Mouse (Mus musculus) forebrain, embryonic 16.5 days (tissue): Measurements from ENCODE around the gene Patl1. TPM values are rescaled to one million over a fixed set of nuclear protein-coding genes. Genes with fewer than 3 reads are reported as not detected.
"Not testable (repeated sequence)": the region's sequence is repeated elsewhere in the genome, so short reads cannot be mapped to it uniquely, and the experiment has no call there.

Experiments used
- ATAC-seq: fragments of 200-750 bp; cut with Nextera tagmentation; 2 replicates; pipeline ENCODE4 v1.8.0; 2017; ENCODE audit warnings: mild to moderate bottlenecking, moderate library complexity
- H3K27ac ChIP-seq: fragments of 300-500 bp; sonication (generic); 2 replicates; pipeline ENCODE4 v1.5.1; 2014; ENCODE audit warnings: low read length, control low read depth
- H3K27me3 ChIP-seq: fragments of 300-500 bp; sonication (generic); replicated peaks from 2 replicates; pipeline ENCODE4 v1.6.1; 2014; ENCODE audit warnings: low read length; ENCODE audit not compliant: control insufficient read depth, insufficient read depth
- H3K36me3 ChIP-seq: fragments of 300-500 bp; sonication (generic); 2 replicates; pipeline ENCODE4 v1.6.1; 2014; ENCODE audit not compliant: control insufficient read depth, insufficient read depth
- H3K4me1 ChIP-seq: fragments of 300-500 bp; sonication (generic); replicated peaks from 2 replicates; pipeline ENCODE4 v1.6.1; 2014; ENCODE audit warnings: low read length; ENCODE audit not compliant: control insufficient read depth, insufficient read depth
- H3K4me2 ChIP-seq: fragments of 300-500 bp; sonication (generic); 2 replicates; pipeline ENCODE4 v1.6.1; 2014; ENCODE audit warnings: mild to moderate bottlenecking, low read length, control low read depth
- H3K4me3 ChIP-seq: fragments of 300-500 bp; sonication (generic); replicated peaks from 2 replicates; pipeline ENCODE4 v1.5.1; 2014; ENCODE audit warnings: mild to moderate bottlenecking, low read length, control low read depth
- H3K9ac ChIP-seq: fragments of 300-500 bp; sonication (generic); replicated peaks from 2 replicates; pipeline ENCODE4 v1.6.1; 2014; ENCODE audit warnings: low read depth, low read length, control low read depth
- H3K9me3 ChIP-seq: fragments of 300-500 bp; sonication (generic); 2 replicates; pipeline ENCODE4 v1.6.1; 2016; ENCODE audit warnings: low read length; ENCODE audit not compliant: control insufficient read depth
- WGBS: fragments of 180-500 bp; shearing (Covaris S2); extraction: QIAGEN DNeasy Blood & Tissue Kit; methylation state at CpG from one replicate; pipeline ENCODE4 v1.1.7; 2014; 5-methylcytosine and 5-hydroxymethylcytosine counted together
- polyA plus RNA-seq: library from polyadenylated mRNA; unstranded; fragments of >200 nt; fragmentation: Nextera tagmentation; extraction: Ambion mirVana; gene quantifications from 2 replicates; pipeline ENCODE4 v1.2.1, GENCODE M21; 2015

The Patl1 gene
- polyA plus RNA-seq, 1 experiment from 2014 or later = 20.2 TPM

GRCm38 (mm10) chr19:11922068-11922467, 9.9 kb downstream of the Patl1 start:
- peaks cover 41% of the 10 kb centered on the region for H3K36me3 ChIP-seq
- 93% methylated on average over 1 of the region's 1 CpGs for WGBS

GRCm38 (mm10) chr19:11922515-11922914, 10.3 kb downstream of the Patl1 start:
- H3K9ac ChIP-seq, H3K27ac ChIP-seq, H3K27me3 ChIP-seq, H3K4me1 ChIP-seq, H3K4me3 ChIP-seq, H3K4me2 ChIP-seq, H3K9me3 ChIP-seq, ATAC-seq: not testable (repeated sequence)
- peaks cover 41% of the 10 kb centered on the region for H3K36me3 ChIP-seq
- 100% methylated on average over 2 of the region's 2 CpGs for WGBS

More at GRCm38 (mm10) chr19:11922068-11922467, 9.9 kb downstream of the Patl1 start:
- no peak for ATAC-seq
- H3K27ac ChIP-seq = no peak overlapping the region
- no peaks in the 10 kb centered on the region for H3K9me3 ChIP-seq
- no peak overlapping the region for H3K9ac ChIP-seq
- H3K4me3 ChIP-seq = no peak overlapping the region
- no peak overlapping the region for H3K4me2 ChIP-seq
- no peaks in the 10 kb centered on the region for H3K27me3 ChIP-seq
- H3K4me1 ChIP-seq = no peaks in the 10 kb centered on the region

- H3K4me1 ChIP-seq = no peaks in the 10 kb centered on the region
- H3K27ac ChIP-seq = no peak overlapping the region
- no peaks in the 10 kb centered on the region for H3K27me3 ChIP-seq
- no peak overlapping the region for H3K9ac ChIP-seq
- no peak overlapping the region for H3K4me2 ChIP-seq
- 98% methylated on average over 2 of the region's 2 CpGs for WGBS
- no peak overlapping the region for H3K4me3 ChIP-seq
- no peak for ATAC-seq
- peaks cover 38% of the 10 kb centered on the region for H3K36me3 ChIP-seq
- no peaks in the 10 kb centered on the region for H3K9me3 ChIP-seq
Observed at GRCm38 (mm10) chr19:11926380-11926779, 14.2 kb downstream of the Patl1 start.

GRCm38 (mm10) chr19:11928025-11928748, 16.0 kb downstream of the Patl1 start:
- Histone ChIP-seq H3K4me2 (no peak overlapping the region), H3K27me3 (no peaks in the 10 kb centered on the region), H3K4me1 (no peaks in the 10 kb centered on the region), H3K36me3 (peaks cover 42% of the 10 kb centered on the region), H3K4me3 (no peak overlapping the region), H3K27ac (no peak overlapping the region), H3K9ac (no peak overlapping the region), H3K9me3 (no peaks in the 10 kb centered on the region)
- WGBS = 99% methylated on average over 4 of the region's 4 CpGs
- no peak for ATAC-seq

- not testable (repeated sequence) for H3K27me3 ChIP-seq, H3K4me1 ChIP-seq, H3K4me2 ChIP-seq, H3K27ac ChIP-seq, H3K9me3 ChIP-seq, ATAC-seq, H3K9ac ChIP-seq, H3K4me3 ChIP-seq
- 95% methylated on average over 9 of the region's 9 CpGs for WGBS
- H3K36me3 ChIP-seq = peaks cover 22% of the 10 kb centered on the region
Observed at GRCm38 (mm10) chr19:11946460-11946859, 34.3 kb downstream of the Patl1 start.

GRCm38 (mm10) chr19:11949878-11950277, 37.7 kb downstream of the Patl1 start:
- H3K27me3 ChIP-seq = no peaks in the 10 kb centered on the region
- H3K9me3 ChIP-seq = no peaks in the 10 kb centered on the region
- ATAC-seq = no peak
- no peak overlapping the region for H3K4me3 ChIP-seq
- no peak overlapping the region for H3K9ac ChIP-seq
- H3K36me3 ChIP-seq = peaks cover 10% of the 10 kb centered on the region
- H3K4me2 ChIP-seq = no peak overlapping the region
- WGBS = 70% methylated on average over 1 of the region's 1 CpGs
- H3K27ac ChIP-seq = no peak overlapping the region
- no peaks in the 10 kb centered on the region for H3K4me1 ChIP-seq

- H3K4me2 ChIP-seq = no peak overlapping the region
- no peaks in the 10 kb centered on the region for H3K27me3 ChIP-seq
- H3K9ac ChIP-seq = no peak overlapping the region
- H3K9me3 ChIP-seq = no peaks in the 10 kb centered on the region
- no peak for ATAC-seq
- peaks cover 2% of the 10 kb centered on the region for H3K36me3 ChIP-seq
- H3K27ac ChIP-seq = no peak overlapping the region
- H3K4me1 ChIP-seq = no peaks in the 10 kb centered on the region
- whole genome bisulfite sequencing = 79% methylated on average over 7 of the region's 7 CpGs
- H3K4me3 ChIP-seq = no peak overlapping the region
Observed at GRCm38 (mm10) chr19:11950747-11951146, 38.5 kb downstream of the Patl1 start.

- no peak for ATAC-seq
Observed at GRCm38 (mm10) chr19:11954206-11954605, 42.0 kb downstream of the Patl1 start.

GRCm38 (mm10) chr19:11956636-11957035, 44.4 kb downstream of the Patl1 start:
- H3K4me1 ChIP-seq = no peaks in the 10 kb centered on the region
- no peak overlapping the region for H3K4me3 ChIP-seq
- H3K9me3 ChIP-seq = no peaks in the 10 kb centered on the region
- no peak overlapping the region for H3K4me2 ChIP-seq
- WGBS = 96% methylated on average over 5 of the region's 5 CpGs
- no peaks in the 10 kb centered on the region for H3K36me3 ChIP-seq
- ATAC-seq = no peak
- no peak overlapping the region for H3K9ac ChIP-seq
- no peaks in the 10 kb centered on the region for H3K27me3 ChIP-seq
- no peak overlapping the region for H3K27ac ChIP-seq

More at GRCm38 (mm10) chr19:11954206-11954605, 42.0 kb downstream of the Patl1 start:
- H3K9me3 ChIP-seq = no peaks in the 10 kb centered on the region
- no peak overlapping the region for H3K4me3 ChIP-seq
- no peaks in the 10 kb centered on the region for H3K27me3 ChIP-seq
- H3K4me1 ChIP-seq = no peaks in the 10 kb centered on the region
- no peak overlapping the region for H3K27ac ChIP-seq
- H3K36me3 ChIP-seq = no peaks in the 10 kb centered on the region
- no peak overlapping the region for H3K9ac ChIP-seq
- no peak overlapping the region for H3K4me2 ChIP-seq
- 51% methylated on average over 6 of the region's 6 CpGs for WGBS

- H3K4me1 ChIP-seq = no peaks in the 10 kb centered on the region
- no peaks in the 10 kb centered on the region for H3K27me3 ChIP-seq
- H3K4me3 ChIP-seq = no peak overlapping the region
- H3K27ac ChIP-seq = no peak overlapping the region
- WGBS = 88% methylated on average over 5 of the region's 5 CpGs
- no peaks in the 10 kb centered on the region for H3K36me3 ChIP-seq
- H3K4me2 ChIP-seq = no peak overlapping the region
- H3K9ac ChIP-seq = no peak overlapping the region
- ATAC-seq = no peak
- H3K9me3 ChIP-seq = no peaks in the 10 kb centered on the region
Observed at GRCm38 (mm10) chr19:11957396-11957795, 45.2 kb downstream of the Patl1 start.
